Mouse (Mus musculus) lung, embryonic 16.5 days (tissue): ENCODE data around the gene Vmn1r86. TPM values are rescaled to one million over a fixed set of nuclear protein-coding genes. Genes with fewer than 3 reads are reported as not detected.
"Not testable (repeated sequence)": the region's sequence is repeated elsewhere in the genome, so short reads cannot be mapped to it uniquely, and the experiment has no call there.

Source experiments
- ATAC-seq: fragments of 200-750 bp; cut with Nextera tagmentation; 2 replicates; pipeline ENCODE4 v1.8.0; 2017; ENCODE audit warnings: low read depth, mild to moderate bottlenecking, moderate library complexity
- H3K27ac ChIP-seq: fragments of 300-500 bp; sonication (generic); 2 replicates; pipeline ENCODE4 v1.5.1; 2014; ENCODE audit warnings: mild to moderate bottlenecking, control low read depth, low read length
- H3K27me3 ChIP-seq: fragments of 300-500 bp; sonication (generic); 2 replicates; pipeline ENCODE4 v1.6.1; 2014; ENCODE audit warnings: low read depth, low read length, mixed read lengths; ENCODE audit not compliant: control insufficient read depth, insufficient read depth
- H3K36me3 ChIP-seq: fragments of 300-500 bp; sonication (generic); 2 replicates; pipeline ENCODE4 v1.6.1; 2014; ENCODE audit warnings: low read length; ENCODE audit not compliant: control insufficient read depth, insufficient read depth
- H3K4me1 ChIP-seq: fragments of 300-500 bp; sonication (generic); replicated peaks from 2 replicates; pipeline ENCODE4 v1.6.1; 2014; ENCODE audit warnings: low read length, mixed read lengths; ENCODE audit not compliant: control insufficient read depth, insufficient read depth
- H3K4me2 ChIP-seq: fragments of 300-500 bp; sonication (generic); 2 replicates; pipeline ENCODE4 v1.6.1; 2014; ENCODE audit warnings: low read depth, low read length, control low read depth
- H3K4me3 ChIP-seq: fragments of 300-500 bp; sonication (generic); 2 replicates; pipeline ENCODE4 v1.5.1; 2014; ENCODE audit warnings: mild to moderate bottlenecking, low read length, control low read depth
- H3K9ac ChIP-seq: fragments of 300-500 bp; sonication (generic); 2 replicates; pipeline ENCODE4 v1.6.1; 2014; ENCODE audit warnings: low read length, control low read depth
- H3K9me3 ChIP-seq: fragments of 300-500 bp; sonication (generic); 2 replicates; pipeline ENCODE4 v1.6.1; 2016; ENCODE audit warnings: low read length; ENCODE audit not compliant: control insufficient read depth
- WGBS: fragments of 180-500 bp; shearing (Covaris S2); extraction: QIAGEN DNeasy Blood & Tissue Kit; methylation state at CpG from one replicate; pipeline ENCODE4 v1.1.7; 2014; 5-methylcytosine and 5-hydroxymethylcytosine counted together
- polyA plus RNA-seq: library from polyadenylated mRNA; unstranded; fragments of >200 nt; fragmentation: Nextera tagmentation; extraction: Ambion mirVana; gene quantifications from 2 replicates; pipeline ENCODE4 v1.2.1, GENCODE M21; 2015

The Vmn1r86 gene
- polyA plus RNA-seq, result not detected in 2 replicates

- ATAC-seq, result no peak
- Histone ChIP-seq H3K4me1 (no peaks in the 10 kb centered on the region), H3K4me2 (no peak within 1 kb of the TSS), H3K9ac (no peak within 1 kb of the TSS), H3K4me3 (no peak within 1 kb of the TSS), H3K9me3 (no peaks in the 10 kb centered on the region), H3K36me3 (no peaks in the 10 kb centered on the region), H3K27me3 (no peaks in the 10 kb centered on the region), H3K27ac (no peak within 1 kb of the TSS)
Measured at GRCm38 (mm10) chr7:13119817-13120216, at the start of gene Vmn1r86. Vmn1r86 (minus strand) TSS chr7:13119917.

DNA sequence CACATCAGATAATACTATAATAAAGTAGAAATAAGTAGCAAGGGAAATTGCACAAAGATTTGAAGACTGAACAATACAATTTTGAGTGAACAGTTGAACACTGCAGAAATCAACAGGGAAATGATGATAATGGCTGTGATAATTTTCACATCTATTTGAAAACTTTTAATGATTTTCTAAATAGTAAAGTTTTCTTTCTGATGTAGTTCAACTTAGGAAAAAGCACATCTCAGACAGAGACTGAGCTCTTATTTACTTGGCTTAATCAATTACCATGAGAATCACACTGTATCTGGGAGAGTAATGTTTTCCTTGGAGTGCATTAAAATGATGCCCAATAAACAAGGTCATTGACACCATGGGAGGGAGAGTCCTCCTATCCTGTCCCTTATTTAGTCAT, 39.6 kb upstream of the Vmn1r86 start, which contains the start of gene Vmn1r88:
TSS of gene Vmn1r88 (plus strand) at position 301 of the 400 bp plus-strand sequence.
- no peak for ATAC-seq
- Histone ChIP-seq H3K4me1 (no peaks in the 10 kb centered on the region), H3K4me3 (no peak within 1 kb of the TSS), H3K9me3 (no peaks in the 10 kb centered on the region), H3K9ac (no peak within 1 kb of the TSS), H3K27ac (no peak within 1 kb of the TSS), H3K36me3 (no peaks in the 10 kb centered on the region), H3K4me2 (no peak within 1 kb of the TSS), H3K27me3 (no peaks in the 10 kb centered on the region)

GRCm38 (mm10) chr7:13140057-13140456, 20.3 kb upstream of the Vmn1r86 start, which contains the start of gene Vmn1r87:
Vmn1r87 (minus strand) TSS chr7:13140157.
- no peaks in the 10 kb centered on the region for H3K27me3 ChIP-seq
- H3K4me2 ChIP-seq, result no peak within 1 kb of the TSS
- no peak within 1 kb of the TSS for H3K9ac ChIP-seq
- WGBS, result 63% methylated on average over 1 of the region's 1 CpGs
- H3K9me3 ChIP-seq, result no peaks in the 10 kb centered on the region
- H3K36me3 ChIP-seq, result no peaks in the 10 kb centered on the region
- H3K4me3 ChIP-seq, result no peak within 1 kb of the TSS
- ATAC-seq, result no peak
- no peak within 1 kb of the TSS for H3K27ac ChIP-seq
- H3K4me1 ChIP-seq, result no peaks in the 10 kb centered on the region

DNA sequence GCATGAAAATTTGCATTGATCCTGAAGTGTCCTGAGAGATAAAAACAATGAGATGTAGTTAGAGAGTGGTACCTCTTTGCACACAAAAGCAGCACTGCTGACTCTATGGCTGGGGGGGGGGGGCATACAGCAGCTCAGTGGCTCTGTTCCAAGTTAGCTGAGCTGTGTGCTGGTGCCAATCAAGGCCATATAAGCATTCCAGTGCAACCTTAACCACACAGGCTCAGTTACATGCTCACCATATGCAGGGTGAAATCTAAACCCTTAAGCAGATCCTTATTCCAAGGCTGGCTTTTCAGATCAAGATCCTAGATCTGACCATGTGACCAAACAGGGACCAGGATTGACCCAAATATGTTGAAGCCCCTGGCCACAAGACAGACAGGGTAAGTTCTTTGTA, 17.6 kb upstream of the Vmn1r86 start:
- H3K4me2 ChIP-seq, result no peak overlapping the region
- H3K9ac ChIP-seq, result no peak overlapping the region
- H3K4me1 ChIP-seq, result no peaks in the 10 kb centered on the region
- H3K27ac ChIP-seq, result no peak overlapping the region
- no peak overlapping the region for H3K4me3 ChIP-seq
- no peak for ATAC-seq
- no peaks in the 10 kb centered on the region for H3K27me3 ChIP-seq
- H3K36me3 ChIP-seq, result no peaks in the 10 kb centered on the region
- H3K9me3 ChIP-seq, result no peaks in the 10 kb centered on the region

DNA sequence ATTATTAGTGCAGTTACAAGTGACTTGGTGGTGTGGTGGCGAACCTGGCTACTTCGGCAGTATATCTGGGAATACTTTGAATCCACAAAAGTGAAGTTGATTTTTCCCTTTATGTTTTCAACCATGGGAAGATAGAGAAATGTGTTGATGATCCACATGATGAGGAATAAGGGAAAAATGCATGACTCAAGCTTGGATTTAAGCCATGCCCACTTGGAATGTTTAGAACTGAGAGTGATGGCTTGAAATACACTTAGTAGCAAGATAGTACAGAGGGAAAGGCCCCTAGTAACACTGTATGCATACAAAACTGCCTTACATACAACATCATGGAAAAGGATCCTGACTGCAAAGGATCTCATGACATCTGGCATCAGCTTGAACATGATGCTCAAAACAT, 12.1 kb upstream of the Vmn1r86 start:
- H3K4me2 ChIP-seq, result no peak overlapping the region
- H3K9ac ChIP-seq, result no peak overlapping the region
- H3K9me3 ChIP-seq, result no peaks in the 10 kb centered on the region
- no peak overlapping the region for H3K4me3 ChIP-seq
- no peaks in the 10 kb centered on the region for H3K36me3 ChIP-seq
- no peaks in the 10 kb centered on the region for H3K4me1 ChIP-seq
- ATAC-seq, result no peak
- 88% methylated on average over 2 of the region's 2 CpGs for WGBS
- H3K27ac ChIP-seq, result no peak overlapping the region
- H3K27me3 ChIP-seq, result no peaks in the 10 kb centered on the region

GRCm38 (mm10) chr7:13123554-13124153, 3.9 kb upstream of the Vmn1r86 start:
- peak; percentile 71 for ATAC-seq
- Histone ChIP-seq H3K4me3 (peak overlapping the region; percentile 19), H3K4me2 (peak overlapping the region; percentile 42)
- H3K9ac ChIP-seq, H3K9me3 ChIP-seq, H3K27ac ChIP-seq, H3K27me3 ChIP-seq, H3K36me3 ChIP-seq, H3K4me1 ChIP-seq: not testable (repeated sequence)
- 2% methylated on average over 15 of the region's 34 CpGs for WGBS

DNA sequence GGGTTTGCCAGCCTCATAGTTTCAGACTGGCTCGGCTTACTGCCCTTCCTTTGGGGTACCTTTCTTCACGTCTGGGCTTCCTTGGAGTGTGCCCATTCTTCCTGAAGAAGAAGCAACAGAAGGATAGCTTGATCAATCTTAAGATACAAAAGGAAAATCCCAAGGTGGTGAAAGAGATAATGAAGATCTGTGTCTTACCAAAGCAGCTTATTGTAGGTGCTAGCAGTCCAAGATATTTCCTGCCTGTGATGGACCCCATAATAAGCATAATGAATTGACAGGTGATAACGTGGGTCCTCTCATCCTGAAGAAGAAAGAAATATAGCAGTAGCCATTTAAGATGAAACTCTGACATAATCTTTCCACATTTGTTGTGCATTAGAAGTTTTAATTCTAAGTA, 24.6 kb downstream of the Vmn1r86 start, which contains the start of gene Vmn1r85:
TSS of gene Vmn1r85 (minus strand) at position 101 of the 400 bp plus-strand sequence.
- Histone ChIP-seq H3K36me3 (no peaks in the 10 kb centered on the region), H3K4me2 (no peak within 1 kb of the TSS), H3K27ac (no peak within 1 kb of the TSS), H3K9ac (no peak within 1 kb of the TSS), H3K27me3 (no peaks in the 10 kb centered on the region), H3K4me1 (no peaks in the 10 kb centered on the region), H3K9me3 (no peaks in the 10 kb centered on the region), H3K4me3 (no peak within 1 kb of the TSS)
- 46% methylated on average over 3 of the region's 3 CpGs for WGBS
- no peak for ATAC-seq

DNA sequence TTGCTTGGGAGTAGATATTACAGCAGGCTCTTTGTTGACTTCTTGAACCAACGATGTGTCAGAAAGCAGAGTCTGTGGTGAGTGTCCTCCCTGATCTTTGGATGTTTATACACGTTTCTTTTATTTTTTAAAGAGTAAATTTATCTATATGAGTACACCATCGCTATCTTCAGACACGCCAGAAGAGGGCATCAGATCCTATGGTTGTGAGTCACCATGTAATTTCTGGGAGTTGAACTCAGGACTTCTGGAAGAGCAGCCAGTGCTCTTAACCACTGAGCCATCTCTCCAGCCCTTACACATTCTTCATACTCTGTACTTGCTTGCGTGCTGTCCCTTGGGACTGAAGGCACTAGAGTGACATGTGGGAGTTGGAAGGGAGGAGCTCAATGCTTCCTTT, 47.4 kb downstream of the Vmn1r86 start:
- 50% methylated on average over 5 of the region's 5 CpGs for whole genome bisulfite sequencing
- no peak for ATAC-seq

GRCm38 (mm10) chr7:13063399-13063798, 56.3 kb downstream of the Vmn1r86 start:
- WGBS, result 50% methylated on average over 2 of the region's 2 CpGs
- H3K9me3 ChIP-seq, H3K36me3 ChIP-seq, H3K4me2 ChIP-seq, H3K27ac ChIP-seq, H3K4me1 ChIP-seq, H3K27me3 ChIP-seq, H3K4me3 ChIP-seq, H3K9ac ChIP-seq, ATAC-seq: not testable (repeated sequence)

More for the DNA sequence above, 47.4 kb downstream of the Vmn1r86 start:
- H3K9ac ChIP-seq, result no peak overlapping the region
- no peaks in the 10 kb centered on the region for H3K9me3 ChIP-seq
- H3K4me3 ChIP-seq, result no peak overlapping the region
- no peaks in the 10 kb centered on the region for H3K27me3 ChIP-seq
- H3K36me3 ChIP-seq, result no peaks in the 10 kb centered on the region
- H3K4me1 ChIP-seq, result no peaks in the 10 kb centered on the region
- H3K4me2 ChIP-seq, result no peak overlapping the region
- H3K27ac ChIP-seq, result no peak overlapping the region

GRCm38 (mm10) chr7:13059536-13059935, 60.2 kb downstream of the Vmn1r86 start:
- Histone ChIP-seq H3K9ac (no peak overlapping the region), H3K9me3 (no peaks in the 10 kb centered on the region), H3K4me1 (no peaks in the 10 kb centered on the region), H3K4me2 (no peak overlapping the region), H3K27me3 (no peaks in the 10 kb centered on the region), H3K4me3 (no peak overlapping the region), H3K36me3 (no peaks in the 10 kb centered on the region), H3K27ac (no peak overlapping the region)
- WGBS, result 92% methylated on average over 9 of the region's 9 CpGs
- no peak for ATAC-seq
